Mouse (Mus musculus): ENCODE results near the gene Josd1. TPM values are rescaled to one million over a fixed set of nuclear protein-coding genes. Genes with fewer than 3 reads are reported as not detected.
A peak's percentile ranks its signal among the peaks of the same experiment; 100 is the strongest.
"Not testable (repeated sequence)": the region's sequence is repeated elsewhere in the genome, so short reads cannot be mapped to it uniquely, and the experiment has no call there.

The Josd1 gene
- total RNA-seq, 2 experiments from 2014 or later: 16.6 to 17.4 TPM

GRCm38 (mm10) chr15:79693740-79694139 lies 6.0 kb upstream of the Josd1 start:
- no peak for DNase-seq (ENCODE audit: low spot score in 2 of 2)

GRCm38 (mm10) chr15:79692334-79692733 lies 4.6 kb upstream of the Josd1 start:
- no peak for DNase-seq (ENCODE audit: low spot score in 2 of 2)

GRCm38 (mm10) chr15:79691023-79691508 lies 3.3 kb upstream of the Josd1 start:
- peak; percentile 37 to 62 for DNase-seq (ENCODE audit: low spot score in 2 of 2)

- peak; percentile 82 to 96 for DNase-seq (ENCODE audit: low spot score in 2 of 2)
These were observed 2.8 kb upstream of the Josd1 start, which contains the start of gene Gtpbp1 for GRCm38 (mm10) chr15:79690426-79691022. TSS of gene Gtpbp1 (plus strand) at chr15:79690845.

GRCm38 (mm10) chr15:79689662-79690425 lies 2.1 kb upstream of the Josd1 start:
- DNase-seq (ENCODE audit: low spot score in 2 of 2): no peak

GRCm38 (mm10) chr15:79688268-79688956 lies 693 bp upstream of the Josd1 start:
- DNase-seq (ENCODE audit: low spot score in 2 of 2): no peak

GRCm38 (mm10) chr15:79687175-79687574 lies 544 bp downstream of the Josd1 start:
- DNase-seq (ENCODE audit: low spot score in 2 of 2): no peak

GRCm38 (mm10) chr15:79686046-79686869 lies 1.5 kb downstream of the Josd1 start:
- no peak for DNase-seq (ENCODE audit: low spot score in 2 of 2)

- no peak for DNase-seq (ENCODE audit: low spot score in 2 of 2)
These were observed 2.5 kb downstream of the Josd1 start for GRCm38 (mm10) chr15:79685141-79685641.

GRCm38 (mm10) chr15:79684616-79685015 lies 3.1 kb downstream of the Josd1 start:
- DNase-seq (ENCODE audit: low spot score in 2 of 2): no peak

GRCm38 (mm10) chr15:79683707-79684465 lies 3.8 kb downstream of the Josd1 start:
- no peak for DNase-seq (ENCODE audit: low spot score in 2 of 2)

- DNase-seq (ENCODE audit: low spot score in 2 of 2): no peak
These were observed 4.6 kb downstream of the Josd1 start for GRCm38 (mm10) chr15:79683146-79683545.

- DNase-seq (ENCODE audit: low spot score in 2 of 2): no peak
These were observed 5.7 kb downstream of the Josd1 start for GRCm38 (mm10) chr15:79681973-79682372.

- DNase-seq (ENCODE audit: low spot score in 2 of 2): no peak
These were observed 9.8 kb downstream of the Josd1 start for GRCm38 (mm10) chr15:79677936-79678335.

- not testable (repeated sequence) for DNase-seq (ENCODE audit: low spot score in 2 of 2)
These were observed 15.8 kb downstream of the Josd1 start for GRCm38 (mm10) chr15:79671828-79672348.

GRCm38 (mm10) chr15:79670972-79671299 lies 16.8 kb downstream of the Josd1 start:
- no peak for DNase-seq (ENCODE audit: low spot score in 2 of 2)

- peak; percentile 76 to 89 for DNase-seq (ENCODE audit: low spot score in 2 of 2)
These were observed 17.3 kb downstream of the Josd1 start, which contains the start of gene Tomm22 for GRCm38 (mm10) chr15:79670249-79670971. TSS of gene Tomm22 (plus strand) at chr15:79670861.

- DNase-seq (ENCODE audit: low spot score in 2 of 2): no peak
These were observed 18.5 kb downstream of the Josd1 start for GRCm38 (mm10) chr15:79669195-79669594.

GRCm38 (mm10) chr15:79664666-79665065 lies 23.1 kb downstream of the Josd1 start:
- DNase-seq (ENCODE audit: low spot score in 2 of 2): no peak

Data from gastrocnemius, postnatal 4 days (tissue).